Mouse (Mus musculus) T-cell, adult 66 days (primary cell): ENCODE data around the gene Prrc2b. TPM values are rescaled to one million over a fixed set of nuclear protein-coding genes. Genes with fewer than 3 reads are reported as not detected.

Experiments used
- total RNA-seq, 2 experiments: library from RNA; stranded (reverse); gene quantifications; 3 replicates in 1 of 2; 4 replicates in 1 of 2; pipeline ENCODE4 v1.2.4; 2023

Gene Prrc2b
- total RNA-seq: 100 to 1,000 TPM; 164 to 165 TPM

DNA sequence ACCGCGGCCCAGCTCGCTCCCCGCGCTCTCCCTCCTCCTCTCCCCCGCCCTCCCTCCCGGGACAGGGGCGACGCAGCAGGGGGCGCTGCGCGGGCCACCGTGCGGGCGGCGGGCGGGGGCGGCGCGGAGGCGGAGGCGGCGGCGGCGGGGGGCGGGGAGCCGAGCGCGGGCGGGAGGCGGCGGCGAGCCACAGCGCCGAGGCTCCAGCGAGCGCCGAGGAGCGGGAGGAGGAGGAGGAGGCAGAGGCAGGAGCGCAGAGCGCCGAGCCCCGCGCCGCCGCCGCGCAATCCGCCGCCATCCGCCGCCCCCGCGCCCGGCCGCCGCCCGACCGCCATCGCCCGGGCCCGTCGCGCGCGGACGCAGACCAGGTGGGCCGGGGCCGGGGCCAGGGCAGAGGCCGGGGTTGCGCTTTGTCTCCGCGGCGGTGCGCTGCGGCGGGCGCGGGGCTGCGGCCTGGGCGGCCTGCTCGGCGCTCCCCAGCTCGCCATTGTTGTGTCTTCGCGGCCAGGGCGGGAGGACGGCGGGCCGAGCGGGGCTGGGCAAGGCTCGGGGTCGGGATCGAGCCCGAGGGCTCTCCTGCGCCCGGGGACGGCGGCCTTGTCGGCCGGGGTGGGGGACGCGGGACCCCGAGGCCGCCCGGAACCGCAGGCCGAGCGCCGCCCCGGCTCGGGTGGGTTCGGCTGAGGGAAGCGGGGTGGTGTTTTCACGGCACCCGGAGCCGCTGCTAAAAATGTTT lies at the start of gene Prrc2b:
TSS of gene Prrc2b (plus strand) at position 159 of the 736 bp plus-strand sequence.

DNA sequence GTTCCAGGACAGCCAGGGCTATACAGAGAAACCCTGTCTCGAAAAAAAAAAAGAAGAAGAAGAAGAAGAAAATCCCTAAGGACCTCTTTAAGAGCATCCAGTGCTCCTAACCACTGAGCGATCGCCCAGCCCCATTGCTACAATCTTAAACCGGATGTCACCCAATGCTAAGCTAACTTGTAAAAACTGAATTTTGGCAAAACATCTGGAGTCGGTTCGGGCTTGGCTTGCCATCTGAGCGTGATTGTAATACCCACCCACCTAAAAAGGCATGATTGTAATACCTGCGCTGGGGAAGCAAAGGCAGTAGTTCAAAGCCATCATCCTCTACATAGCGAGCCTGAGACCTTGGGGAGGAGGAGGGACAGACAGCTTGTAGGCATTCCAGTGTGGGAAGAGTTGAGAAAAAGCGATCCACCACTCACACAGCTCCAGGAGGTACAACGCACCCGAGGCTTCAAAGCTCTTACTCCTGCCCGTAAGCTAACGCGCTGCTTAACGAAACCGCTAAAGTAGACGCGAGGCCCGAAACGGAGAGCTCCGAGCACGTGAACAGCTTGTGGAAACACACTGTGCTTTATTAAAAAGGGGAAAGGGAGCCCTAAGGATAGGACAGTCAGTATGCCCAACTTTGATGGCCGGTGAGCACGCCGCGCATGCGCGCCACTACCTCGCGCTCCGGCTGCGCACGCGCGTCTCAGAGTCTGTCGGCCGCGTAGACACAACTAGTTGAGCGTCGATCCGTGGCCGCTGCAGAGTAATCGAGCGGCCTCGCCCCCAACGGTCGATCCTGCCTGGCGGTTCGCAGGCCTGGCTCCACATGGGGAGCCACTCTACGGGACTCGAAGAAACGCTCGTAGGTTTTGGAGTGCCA lies 85.2 kb downstream of the Prrc2b start, which contains the start of gene Pomt1:
TSS of gene Pomt1 (plus strand) at position 705 of the 874 bp plus-strand sequence.

DNA sequence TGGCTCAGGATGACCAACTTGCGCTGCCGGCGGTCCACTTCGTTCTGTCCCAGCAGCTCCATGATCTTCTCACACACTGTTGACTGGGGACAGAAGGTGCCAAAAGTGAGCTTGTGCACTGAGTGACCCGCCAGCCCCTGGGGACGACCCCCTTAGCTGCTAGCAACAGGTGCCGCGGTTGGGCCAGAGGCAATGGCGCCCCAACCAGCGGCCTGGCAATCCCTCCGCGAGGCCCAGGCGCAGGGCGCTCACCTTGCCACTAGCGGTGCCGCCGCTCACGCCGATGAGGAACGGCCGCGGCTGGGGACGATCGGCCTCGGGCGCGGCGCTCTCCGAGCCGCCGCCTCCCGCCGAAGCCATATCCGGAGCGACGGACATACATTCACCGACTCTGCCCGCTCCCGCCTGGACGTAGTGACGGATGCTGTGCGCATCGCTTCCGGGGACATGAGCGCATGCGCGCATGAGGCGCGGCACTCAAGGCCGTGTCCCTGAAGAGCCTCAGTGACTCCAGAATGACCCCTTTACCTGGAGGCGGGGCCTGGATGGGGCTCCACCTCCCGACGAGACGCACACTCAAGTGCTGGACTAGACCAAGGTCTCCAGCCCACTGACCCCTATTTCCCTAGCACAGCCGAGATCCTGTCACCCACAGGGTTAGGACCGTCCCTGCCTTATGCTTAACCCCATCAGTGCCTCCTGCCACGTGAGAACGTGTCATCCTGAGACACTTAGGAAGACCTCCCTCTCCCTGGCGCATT lies 109.0 kb downstream of the Prrc2b start, which contains the start of gene Uck1:
TSS of gene Uck1 (minus strand) at position 503 of the 761 bp plus-strand sequence.

Other genes with a start within 250 kb of the Prrc2b start
- not detected for gene Aif1l, start 200.9 kb upstream of the Prrc2b start, total RNA-seq
- 100 to 1,000 TPM; 138 TPM for gene Nup214, start 176.6 kb upstream of the Prrc2b start, total RNA-seq
- gene Fam78a, start 66.2 kb upstream of the Prrc2b start, total RNA-seq: 100 to 1,000 TPM; 205 to 236 TPM
- gene Plpp7, start 55.6 kb upstream of the Prrc2b start, total RNA-seq: not detected
- 10 to 100 TPM; 22.4 to 36.3 TPM for gene Pomt1, start 85.5 kb downstream of the Prrc2b start, total RNA-seq
- 100 to 1,000 TPM; 116 to 123 TPM for gene Uck1, start 109.1 kb downstream of the Prrc2b start, total RNA-seq
- gene Golga2, start 136.3 kb downstream of the Prrc2b start, total RNA-seq: 10 to 100 TPM; 50.2 to 63.1 TPM
- gene Swi5, start 137.0 kb downstream of the Prrc2b start, total RNA-seq: 10 to 100 TPM; 79.4 to 92.1 TPM
- 100 to 1,000 TPM; 116 to 117 TPM for gene Ciz1, start 201.2 kb downstream of the Prrc2b start, total RNA-seq
- not detected for gene Dnm1, start 202.3 kb downstream of the Prrc2b start, total RNA-seq
- 10 to 100 TPM; 21.5 to 25.8 TPM for gene 1110008P14Rik, start 230.9 kb downstream of the Prrc2b start, total RNA-seq
- gene Lcn2, start 237.2 kb downstream of the Prrc2b start, total RNA-seq: 1 to 10 TPM; 1.9 to 2.4 TPM
- gene Ptges2, start 244.8 kb downstream of the Prrc2b start, total RNA-seq: 1 to 10 TPM; 5.8 to 7.8 TPM